Mouse (Mus musculus): ENCODE results near the gene Gprc5b. TPM values are rescaled to one million over a fixed set of nuclear protein-coding genes. Genes with fewer than 3 reads are reported as not detected.

Gprc5b gene
- 10 to 100 TPM; 16.5 to 21.7 TPM for total RNA-seq (2023)

GRCm38 (mm10) chr7:118995007-118995406 lies at the start of gene Gprc5b:
Gprc5b (minus strand) TSS chr7:118995211.

Other genes with a start within 250 kb of the Gprc5b start
- 1 to 10 TPM; 1.3 to 1.5 TPM for gene Iqck, start 139.5 kb downstream of the Gprc5b start, total RNA-seq (2023)
- gene Knop1, start 139.0 kb downstream of the Gprc5b start, total RNA-seq (2023) = 10 to 100 TPM; 15.5 to 17.5 TPM
- gene Gpr139, start 189.4 kb upstream of the Gprc5b start, total RNA-seq (2023) = not detected